Mouse (Mus musculus) cerebellum, adult 2 months (tissue): ENCODE measurements around the gene Isca2.

Experiments used
- CTCF ChIP-seq: fragments of 200-500 bp; IDR thresholded peaks from 2 replicates; pipeline ENCODE4 v1.5.1; 2011; ENCODE audit warnings: low read depth, mild to moderate bottlenecking, control low read depth, low read length, moderate library complexity, borderline replicate concordance; ENCODE audit not compliant: insufficient read depth
- POLR2A ChIP-seq: fragments of 200-500 bp; IDR thresholded peaks from 2 replicates; pipeline ENCODE4 v1.6.1; 2011; ENCODE audit warnings: low read length, control low read depth, borderline replicate concordance; ENCODE audit not compliant: insufficient read depth

- TF ChIP-seq CTCF = no peak
- TF ChIP-seq POLR2A = no peak
Measured at GRCm38 (mm10) chr12:84766113-84766735, 6.8 kb upstream of the Isca2 start.
